Mouse (Mus musculus): ENCODE measurements at regions not wholly inside any gene's neighbourhood (a gene's known extent, or its start where the extent isn't known, plus 50 kb on each side); places are given as distances from the start of the nearest gene placed in this dataset.
"Not testable (repeated sequence)": the region's sequence is repeated elsewhere in the genome, so short reads cannot be mapped to it uniquely, and the experiment has no call there.

DNA sequence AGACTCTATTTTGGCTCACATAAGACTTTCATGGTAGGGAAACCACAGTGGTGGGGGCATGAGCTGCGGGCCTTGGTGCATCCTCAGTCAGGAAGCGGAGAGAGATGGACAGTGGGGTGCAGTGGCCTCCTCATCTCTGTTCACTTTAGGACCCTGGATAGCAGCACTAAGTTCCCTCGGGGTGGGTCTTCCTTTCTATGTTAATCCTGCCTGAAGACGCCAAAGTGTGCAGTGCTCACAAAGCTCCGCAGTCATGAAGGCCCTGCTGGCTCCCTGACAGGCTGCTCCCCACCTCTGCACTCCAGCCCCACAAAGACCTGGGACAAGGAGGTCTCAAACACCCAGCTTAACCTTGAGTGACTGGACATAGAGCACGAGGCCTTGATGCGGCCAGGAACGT, 56.8 kb downstream of the Sox1 start:
- ATAC-seq (replicated peaks; ENCODE audit: poor library complexity) = no peak

DNA sequence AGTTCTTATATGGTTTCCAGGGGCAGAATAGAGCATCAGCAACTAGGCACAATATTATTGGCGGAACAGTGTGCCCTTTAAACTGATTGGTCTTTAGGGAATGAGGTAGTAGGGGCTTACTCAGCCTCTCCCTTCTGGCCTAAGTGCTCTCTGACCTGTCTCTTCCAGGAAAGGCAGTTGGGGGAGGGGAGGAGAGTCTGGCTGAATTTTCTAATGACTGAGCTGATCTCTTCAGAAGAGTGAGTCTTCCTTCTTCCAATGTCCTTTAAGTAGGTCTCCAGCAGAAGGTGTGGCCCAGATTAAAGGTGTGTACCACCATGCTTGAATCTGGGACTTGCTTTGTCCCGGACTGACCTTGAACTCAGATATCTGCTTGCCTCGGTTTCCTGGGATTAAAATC, 60.3 kb downstream of the Sox1 start:
- ATAC-seq (replicated peaks; ENCODE audit: poor library complexity) = not testable (repeated sequence)

- ATAC-seq (replicated peaks; ENCODE audit: poor library complexity) = no peak
Measured at GRCm38 (mm10) chr8:12456326-12456725, 61.2 kb downstream of the Sox1 start.

DNA sequence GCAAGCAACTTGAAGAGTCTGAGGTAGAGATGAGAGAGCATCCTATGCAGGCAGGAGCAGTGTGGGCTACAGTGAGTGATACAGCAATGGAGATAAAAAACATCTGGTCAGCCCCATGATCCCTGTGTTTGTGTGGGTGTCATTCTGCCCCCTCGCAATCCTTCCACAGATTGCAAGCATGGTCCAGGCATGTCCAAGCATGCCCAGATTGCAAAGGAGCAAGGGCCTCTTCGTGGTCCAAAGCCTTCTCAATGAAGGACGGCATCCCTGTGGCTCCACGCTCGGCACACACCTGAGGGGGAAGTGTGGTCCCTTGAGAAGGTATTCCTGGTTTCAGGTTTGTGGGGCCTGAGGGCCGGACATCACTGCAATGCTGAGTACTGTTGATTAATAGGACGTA, 61.9 kb downstream of the Sox1 start:
- ATAC-seq (replicated peaks; ENCODE audit: poor library complexity) = no peak

DNA sequence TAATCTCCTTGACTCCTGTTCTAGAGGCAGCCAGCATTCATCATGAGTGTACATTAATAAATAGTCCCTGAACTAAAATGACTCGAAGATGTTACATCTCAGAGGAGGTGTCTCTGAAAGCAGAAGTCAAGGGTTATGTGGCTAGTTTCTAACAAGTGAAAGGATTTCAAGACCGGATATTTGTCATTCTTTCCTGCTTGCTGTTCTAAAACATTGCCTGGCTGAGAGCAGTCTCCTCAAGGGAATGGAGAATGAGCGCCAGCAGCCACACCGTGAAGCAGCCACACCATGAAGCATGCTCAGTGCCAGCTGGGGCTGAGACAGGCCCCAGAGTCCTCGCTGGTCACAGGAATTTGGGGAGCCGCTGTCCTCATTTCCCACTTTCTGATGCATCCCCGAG, 71.8 kb downstream of the Sox1 start:
- ATAC-seq (replicated peaks; ENCODE audit: poor library complexity) = no peak

DNA sequence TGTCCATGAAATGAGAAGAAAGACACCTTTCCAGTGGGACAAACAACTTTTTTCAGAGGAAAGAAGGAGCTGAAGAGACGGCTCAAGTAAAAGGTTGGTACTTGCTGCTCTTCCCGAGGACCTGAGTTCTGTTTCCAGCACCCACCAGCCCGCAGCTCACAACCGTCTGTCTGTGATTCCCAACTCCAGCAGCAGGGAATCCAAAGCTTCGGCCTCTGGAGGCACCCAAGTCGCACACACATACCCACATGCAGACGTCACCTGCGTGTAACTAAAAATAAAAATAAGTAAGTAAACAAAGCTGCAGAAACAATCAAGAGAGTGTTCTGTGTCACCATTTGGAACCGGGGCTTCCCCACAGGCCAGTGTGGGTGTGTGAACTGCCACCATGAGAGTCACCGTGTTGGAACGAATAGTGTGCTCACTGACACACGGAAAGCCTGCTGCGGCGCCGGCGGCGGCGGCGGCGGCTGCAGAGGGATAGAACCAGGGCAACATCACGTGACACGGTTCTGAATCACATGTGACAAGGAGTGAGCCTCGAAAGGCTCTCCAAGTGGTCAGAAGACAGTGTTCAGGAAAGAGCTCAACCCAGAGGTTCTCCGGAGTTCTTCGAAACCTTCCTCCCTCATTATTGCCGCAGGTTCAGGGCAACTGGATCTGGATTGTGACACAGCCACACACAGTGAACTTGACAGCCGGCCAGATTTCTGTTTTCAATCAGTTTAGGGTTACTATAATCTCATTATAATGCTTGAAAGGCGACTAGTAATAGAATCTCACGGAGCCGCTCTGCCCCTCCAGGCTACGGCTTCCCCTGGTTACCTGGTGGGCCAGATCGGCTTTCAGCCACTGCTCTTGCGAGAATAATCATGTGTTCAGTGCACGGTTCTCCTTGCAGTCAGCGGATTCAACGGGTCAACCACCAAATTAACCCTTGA, 72.6 kb downstream of the Sox1 start:
- ATAC-seq (replicated peaks; ENCODE audit: poor library complexity) = no peak

GRCm38 (mm10) chr8:12477449-12478401, 82.6 kb downstream of the Sox1 start:
- ATAC-seq (replicated peaks; ENCODE audit: poor library complexity) = no peak

DNA sequence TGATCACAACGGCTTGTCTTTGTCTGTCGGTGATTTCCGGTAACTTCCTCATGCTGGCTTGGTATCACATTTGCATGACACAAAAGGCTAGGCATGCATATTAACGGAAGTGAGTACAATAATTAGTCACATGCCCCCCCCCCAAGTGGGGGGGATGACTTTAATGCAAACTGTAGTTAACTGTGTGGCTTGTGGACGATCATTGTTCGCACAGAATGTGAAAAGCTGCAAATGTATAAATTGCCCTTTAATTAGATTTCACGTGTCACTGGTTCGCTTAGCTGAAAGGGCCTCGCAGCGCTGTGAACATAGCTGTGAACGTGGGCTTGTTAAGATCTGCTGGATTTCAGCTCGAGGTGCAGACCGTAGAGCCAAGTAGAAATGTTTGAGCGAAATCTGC, 86.8 kb downstream of the Sox1 start:
- ATAC-seq (replicated peaks; ENCODE audit: poor library complexity) = no peak

GRCm38 (mm10) chr8:12483551-12483950, 88.5 kb downstream of the Sox1 start:
- ATAC-seq (replicated peaks; ENCODE audit: poor library complexity) = no peak

DNA sequence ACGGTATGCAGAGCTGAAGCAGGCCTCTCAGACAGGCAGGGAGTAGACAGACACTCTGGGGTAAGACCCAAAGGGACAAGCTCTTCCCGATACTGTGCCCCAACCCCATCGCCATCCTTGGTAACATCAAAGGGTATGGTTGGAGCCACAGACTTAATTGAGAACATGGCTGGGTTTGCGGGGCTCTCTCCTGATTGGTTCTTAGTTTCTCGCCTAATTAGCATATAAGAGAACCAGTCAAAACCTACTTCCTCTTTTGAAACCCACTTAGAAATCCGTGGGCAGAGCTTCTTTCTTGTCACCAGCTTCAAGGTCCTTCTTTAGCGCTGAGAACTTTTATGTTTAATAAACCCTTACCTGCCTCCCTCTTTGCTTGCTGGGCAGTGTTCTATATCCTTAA, 87.5 kb upstream of the Spaca7 start:
- no peak for ATAC-seq (replicated peaks; ENCODE audit: poor library complexity)

DNA sequence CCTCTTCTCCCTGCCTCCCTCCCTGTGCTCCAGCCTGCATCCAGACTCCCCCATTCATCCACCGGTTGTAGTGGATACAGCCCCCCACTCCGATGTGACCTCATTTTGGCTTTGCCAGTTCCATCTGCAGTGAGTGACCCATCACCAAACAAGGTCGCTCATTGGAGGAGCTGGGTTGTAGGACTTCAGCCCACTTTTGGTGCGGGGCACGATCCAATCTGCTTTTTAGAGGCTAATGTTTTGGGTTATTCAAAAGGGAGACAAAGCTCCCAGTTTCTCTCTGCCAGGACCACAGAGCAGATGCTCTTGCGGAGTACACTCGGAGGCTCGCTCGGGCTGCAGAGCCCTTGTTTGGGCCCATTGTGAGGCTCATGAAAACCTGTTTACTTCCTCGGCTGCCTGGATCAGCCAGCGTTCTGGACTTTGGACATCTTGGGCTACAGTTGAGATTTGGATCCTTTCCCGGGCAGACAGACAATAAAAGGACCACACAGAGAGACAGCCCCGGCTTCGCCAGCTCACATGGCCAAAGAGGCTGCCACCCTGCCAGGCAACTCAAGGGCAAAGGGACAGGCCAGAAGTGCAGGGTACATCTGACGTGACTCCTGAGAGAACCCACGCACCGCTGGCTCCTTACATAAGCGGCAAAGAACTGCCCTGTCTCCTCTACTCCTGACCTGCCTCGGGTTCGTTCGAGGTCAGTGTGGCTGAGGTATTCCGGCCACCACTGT, 86.3 kb upstream of the Spaca7 start:
- no peak for ATAC-seq (replicated peaks; ENCODE audit: poor library complexity)

DNA sequence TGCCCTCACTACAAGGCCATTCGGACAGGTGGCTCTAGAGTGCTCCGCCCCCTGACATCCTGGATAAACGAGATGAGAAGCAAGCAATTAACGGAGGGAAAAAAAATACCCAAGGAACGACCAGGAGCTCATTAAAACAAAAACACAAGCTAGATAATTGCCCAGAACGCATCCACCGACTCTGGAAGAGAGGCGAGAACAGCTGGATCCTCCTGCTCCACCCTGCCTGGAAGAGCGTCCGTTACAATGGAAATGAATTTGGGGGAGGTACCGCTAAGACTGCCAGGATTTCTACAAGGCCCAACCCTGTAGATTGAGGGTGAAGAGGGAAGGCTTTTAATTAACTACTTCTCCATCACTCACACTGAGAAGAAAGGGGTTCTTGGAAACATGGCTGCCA, 85.6 kb upstream of the Spaca7 start:
- no peak for ATAC-seq (replicated peaks; ENCODE audit: poor library complexity)

DNA sequence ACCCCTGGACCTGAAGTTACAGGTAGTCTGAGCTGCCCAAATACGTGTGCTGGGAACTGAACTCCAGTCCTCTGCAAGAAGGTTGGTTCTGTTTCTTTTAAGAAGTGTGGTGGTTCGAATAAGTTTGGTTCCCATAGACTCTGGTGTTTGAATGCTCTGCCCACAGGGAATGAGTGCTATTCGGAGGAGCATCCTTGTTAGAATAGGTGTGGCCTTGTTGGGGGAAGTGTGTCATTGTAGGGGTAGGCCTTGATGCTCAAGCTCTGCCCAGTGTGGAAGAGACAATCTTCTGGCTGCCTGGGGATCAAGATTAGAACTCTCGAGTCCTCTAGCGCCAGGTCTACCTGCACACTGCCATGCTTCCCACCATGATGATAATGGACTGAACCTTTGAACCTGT, 83.6 kb upstream of the Spaca7 start:
- no peak for ATAC-seq (replicated peaks; ENCODE audit: poor library complexity)

DNA sequence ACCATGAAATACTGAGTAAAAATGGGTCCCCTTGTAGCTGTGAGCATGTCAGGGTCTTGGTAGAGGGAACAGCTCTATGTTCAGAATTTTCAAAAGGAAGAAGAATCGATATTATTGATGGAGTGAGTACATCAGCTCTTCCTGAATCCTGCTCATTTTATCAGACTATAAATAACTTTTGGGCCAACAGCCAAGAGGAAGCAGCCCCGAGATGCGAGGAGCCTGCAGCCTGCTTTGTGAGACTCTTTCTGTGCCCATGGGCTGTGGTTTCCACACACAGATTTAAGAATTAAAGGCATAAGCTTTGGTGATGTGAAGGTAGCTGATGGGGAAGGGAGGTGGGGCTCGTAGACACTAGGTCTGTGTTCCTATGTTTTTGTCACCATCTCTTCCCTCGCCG, 81.4 kb upstream of the Spaca7 start:
- no peak for ATAC-seq (replicated peaks; ENCODE audit: poor library complexity)

DNA sequence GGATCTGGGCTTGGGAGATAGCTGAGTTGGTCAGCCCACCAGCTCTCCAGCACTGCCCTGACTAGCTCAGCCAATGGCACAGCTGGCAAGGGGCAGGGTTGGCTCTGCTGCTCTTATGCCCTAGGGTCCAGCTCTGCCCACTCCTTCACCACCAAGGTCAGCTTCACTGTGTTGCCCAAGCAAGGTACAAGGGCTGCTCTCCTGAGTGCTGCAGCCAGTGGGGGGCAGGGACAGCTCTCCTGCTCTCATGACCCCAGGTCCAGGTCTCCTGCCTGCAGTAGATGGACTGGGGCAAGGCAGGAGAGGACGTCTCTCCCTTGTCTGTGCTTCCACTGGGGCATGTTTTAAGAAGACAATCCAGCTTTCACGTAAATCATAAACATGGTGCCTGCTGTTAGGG, 80.4 kb upstream of the Spaca7 start:
- no peak for ATAC-seq (replicated peaks; ENCODE audit: poor library complexity)

DNA sequence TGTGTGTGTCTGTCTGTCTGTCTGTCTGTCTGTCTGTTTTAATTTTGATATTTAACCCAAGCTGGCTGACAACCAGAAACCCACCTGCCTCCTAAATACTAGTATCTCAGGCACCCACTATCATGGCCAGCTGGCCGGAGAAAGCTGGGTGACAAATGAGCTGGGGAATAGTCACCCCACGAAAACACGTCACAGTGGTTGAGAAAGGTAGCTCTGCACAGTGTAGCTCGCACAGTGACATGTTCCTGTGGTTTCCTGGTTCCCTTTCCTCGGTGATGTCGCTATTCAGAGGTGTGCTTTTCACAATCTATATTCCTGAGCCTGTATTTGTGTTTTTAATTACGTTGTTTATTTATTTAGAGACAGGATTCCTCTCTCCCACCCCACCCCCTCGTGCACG, 78.3 kb upstream of the Spaca7 start:
- no peak for ATAC-seq (replicated peaks; ENCODE audit: poor library complexity)

- ATAC-seq (replicated peaks; ENCODE audit: poor library complexity) = no peak
Measured at GRCm38 (mm10) chr8:12497420-12497819, 75.4 kb upstream of the Spaca7 start.

- ATAC-seq (replicated peaks; ENCODE audit: poor library complexity) = no peak
Measured at GRCm38 (mm10) chr8:12499658-12500057, 73.2 kb upstream of the Spaca7 start.

- no peak for ATAC-seq (replicated peaks; ENCODE audit: poor library complexity)
Measured at GRCm38 (mm10) chr8:12500291-12500690, 72.5 kb upstream of the Spaca7 start.

GRCm38 (mm10) chr8:12501824-12502223, 71.0 kb upstream of the Spaca7 start:
- ATAC-seq (replicated peaks; ENCODE audit: poor library complexity) = no peak

GRCm38 (mm10) chr8:12502321-12502775, 70.5 kb upstream of the Spaca7 start:
- ATAC-seq (replicated peaks; ENCODE audit: poor library complexity) = no peak
